Mouse (Mus musculus) G1E (cell line): ENCODE measurements around the gene Bcl6.

Experiments
- CTCF ChIP-seq: IDR thresholded peaks from 2 replicates; pipeline ENCODE4 v1.5.1; 2012; ENCODE audit warnings: low read depth, low read length, inconsistent platforms, mixed read lengths
- GATA1 ChIP-seq: IDR thresholded peaks from 2 replicates; pipeline ENCODE4 v1.6.1; 2012; ENCODE audit warnings: borderline replicate concordance, low read length, inconsistent platforms, mixed read lengths
- POLR2AphosphoS5 ChIP-seq: IDR thresholded peaks from 2 replicates; pipeline ENCODE4 v1.6.1; 2012; ENCODE audit warnings: low read depth, low read length, inconsistent platforms; ENCODE audit not compliant: insufficient replicate concordance
- TAL1 ChIP-seq: conservative IDR thresholded peaks from 2 replicates; pipeline ENCODE4 v1.6.1; 2012; ENCODE audit warnings: low read depth, low read length, inconsistent platforms, mixed read lengths

GRCm38 (mm10) chr16:23934397-23934796, 54.3 kb downstream of the Bcl6 start:
- TF ChIP-seq CTCF, result no peak
- no peak for TF ChIP-seq GATA1
- no peak for TF ChIP-seq POLR2AphosphoS5
- no peak for TF ChIP-seq TAL1
